Mouse (Mus musculus): ENCODE data around the gene Fam234b. TPM values are rescaled to one million over a fixed set of nuclear protein-coding genes. Genes with fewer than 3 reads are reported as not detected.

Fam234b gene
- polyA plus RNA-seq, 1 experiment from 2014 or later = 7.9 TPM

DNA sequence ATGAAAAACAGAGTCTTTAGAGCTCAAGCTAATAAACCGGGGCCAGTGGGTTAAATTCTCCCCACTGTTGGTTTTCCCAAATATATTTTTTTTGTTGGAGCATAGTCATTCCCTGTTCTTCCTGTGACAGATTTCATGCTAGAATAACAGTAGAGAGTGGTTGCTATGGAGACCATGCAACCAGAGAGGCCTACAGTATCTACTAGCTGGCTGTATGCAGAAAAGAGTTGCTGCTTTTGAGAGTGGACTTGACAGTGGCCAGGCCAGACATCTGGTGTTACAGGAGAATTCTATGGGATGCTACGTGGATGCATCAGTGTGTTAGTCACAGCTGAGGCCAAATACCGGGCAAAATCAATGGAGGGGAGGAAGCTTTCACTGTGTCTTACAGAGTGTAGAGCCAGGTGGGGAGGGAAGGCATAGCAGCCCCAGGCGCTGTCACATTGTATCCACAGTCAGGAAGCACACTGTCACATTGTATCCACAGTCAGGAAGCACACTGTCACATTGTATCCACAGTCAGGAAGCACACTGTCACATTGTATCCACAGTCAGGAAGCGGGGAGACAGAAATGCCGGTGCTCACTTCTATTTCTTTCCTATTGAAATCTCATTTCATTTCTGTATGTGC lies 26.1 kb downstream of the Fam234b start:
- ATAC-seq (ENCODE audit: insufficient number of reproducible peaks, insufficient read depth, low FRiP score, low read depth) = no peak
- H3K36me3 ChIP-seq (ENCODE audit: control insufficient read depth, insufficient read depth, low read length) = peaks cover 6% of the 10 kb centered on the region; the same call in 1 of the 2 replicates

DNA sequence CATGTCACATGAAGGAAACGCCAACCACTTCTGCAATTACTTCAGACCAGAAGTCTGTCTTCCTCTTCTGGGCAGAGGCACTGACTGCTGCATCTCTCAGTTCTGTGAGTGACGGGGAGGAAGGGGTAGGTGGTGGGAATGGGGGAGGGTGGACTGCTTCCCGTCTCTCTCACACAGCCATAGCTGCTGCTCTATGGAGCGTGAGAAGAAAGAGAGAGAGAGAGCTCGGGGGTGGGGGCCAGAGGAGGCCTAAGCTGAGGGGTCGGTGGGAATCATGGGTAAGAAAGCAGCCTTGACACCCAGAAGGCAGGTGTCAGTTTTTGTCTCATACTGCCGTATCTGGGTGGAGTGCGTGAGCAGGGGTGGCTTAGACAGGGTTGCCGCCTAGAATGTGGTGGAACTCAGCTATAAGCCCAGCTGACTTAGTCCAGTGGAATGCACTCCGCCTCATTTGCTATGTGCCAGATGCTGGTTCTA lies 30.7 kb downstream of the Fam234b start:
- no peak for ATAC-seq (ENCODE audit: insufficient number of reproducible peaks, insufficient read depth, low FRiP score, low read depth)
- Histone ChIP-seq H3K36me3 (ENCODE audit: control insufficient read depth, insufficient read depth, low read length) (peaks cover 10% of the 10 kb centered on the region), H3K4me2 (ENCODE audit: low read length) (no peak overlapping the region), H3K27me3 (ENCODE audit: control insufficient read depth, insufficient read depth, low read length) (no peaks in the 10 kb centered on the region), H3K27ac (replicated peaks in 1 of 2; ENCODE audit: control insufficient read depth in 1 of 2, insufficient read depth in 1 of 2, low read depth in 2 of 2, low read length in 2 of 2) (no peak overlapping the region), H3K9me3 (ENCODE audit: control insufficient read depth, low read length) (no peaks in the 10 kb centered on the region), H3K9ac (ENCODE audit: low read length) (no peak overlapping the region), H3K4me3 (ENCODE audit: control insufficient read depth in 1 of 2, insufficient read depth in 1 of 2, low read depth in 1 of 2, low read length in 2 of 2) (no peak overlapping the region), H3K4me1 (ENCODE audit: control insufficient read depth in 2 of 2, insufficient read depth in 2 of 2, low read length in 2 of 2) (no peaks in the 10 kb centered on the region)
- WGBS = 50% methylated on average over 10 of the region's 10 CpGs

More for the DNA sequence above, 26.1 kb downstream of the Fam234b start:
- H3K4me1 ChIP-seq (ENCODE audit: control insufficient read depth in 2 of 2, insufficient read depth in 2 of 2, low read length in 2 of 2) = no peaks in the 10 kb centered on the region
- WGBS = 62% methylated on average over 6 of the region's 6 CpGs
- no peak overlapping the region for H3K4me3 ChIP-seq (ENCODE audit: control insufficient read depth in 1 of 2, insufficient read depth in 1 of 2, low read depth in 1 of 2, low read length in 2 of 2)
- H3K4me2 ChIP-seq (ENCODE audit: low read length) = no peak overlapping the region
- H3K9me3 ChIP-seq (ENCODE audit: control insufficient read depth, low read length) = no peaks in the 10 kb centered on the region
- 0 out of 4 replicates have a peak overlapping the region, but pooled peaks of 1 of the 2 experiments have one; percentile 26 for H3K27ac ChIP-seq (replicated peaks in 1 of 2; ENCODE audit: control insufficient read depth in 1 of 2, insufficient read depth in 1 of 2, low read depth in 2 of 2, low read length in 2 of 2)
- no peak overlapping the region for H3K9ac ChIP-seq (ENCODE audit: low read length)
- H3K27me3 ChIP-seq (ENCODE audit: control insufficient read depth, insufficient read depth, low read length) = no peaks in the 10 kb centered on the region

DNA sequence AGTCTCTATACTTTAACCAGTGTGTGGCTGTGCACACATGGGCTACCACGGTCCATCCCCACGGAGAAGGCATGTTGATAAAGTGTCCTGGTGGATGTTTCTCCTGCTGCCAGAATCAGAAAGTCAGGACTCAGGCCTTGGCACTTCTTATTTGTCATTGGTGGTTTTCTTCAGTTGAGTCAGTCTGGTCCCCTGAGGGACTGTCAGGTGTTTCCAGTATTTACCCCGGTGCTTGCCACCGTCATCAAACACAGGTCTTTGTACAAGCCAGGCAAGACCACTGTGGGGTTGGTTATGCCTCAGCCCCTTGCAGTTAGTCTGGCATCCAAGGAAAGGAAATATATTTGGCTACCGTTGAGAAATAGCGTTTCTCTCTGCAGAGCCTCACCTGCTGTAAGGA lies 32.8 kb downstream of the Fam234b start:
- Histone ChIP-seq H3K4me2 (ENCODE audit: low read length) (no peak overlapping the region), H3K27ac (replicated peaks in 1 of 2; ENCODE audit: control insufficient read depth in 1 of 2, insufficient read depth in 1 of 2, low read depth in 2 of 2, low read length in 2 of 2) (no peak overlapping the region), H3K9ac (ENCODE audit: low read length) (no peak overlapping the region), H3K9me3 (ENCODE audit: control insufficient read depth, low read length) (no peaks in the 10 kb centered on the region), H3K27me3 (ENCODE audit: control insufficient read depth, insufficient read depth, low read length) (no peaks in the 10 kb centered on the region), H3K4me3 (ENCODE audit: control insufficient read depth in 1 of 2, insufficient read depth in 1 of 2, low read depth in 1 of 2, low read length in 2 of 2) (no peak overlapping the region), H3K36me3 (ENCODE audit: control insufficient read depth, insufficient read depth, low read length) (peaks cover 18% of the 10 kb centered on the region), H3K4me1 (ENCODE audit: control insufficient read depth in 2 of 2, insufficient read depth in 2 of 2, low read length in 2 of 2) (no peaks in the 10 kb centered on the region)
- WGBS = 91% methylated on average over 6 of the region's 6 CpGs
- ATAC-seq (ENCODE audit: insufficient number of reproducible peaks, insufficient read depth, low FRiP score, low read depth) = no peak

DNA sequence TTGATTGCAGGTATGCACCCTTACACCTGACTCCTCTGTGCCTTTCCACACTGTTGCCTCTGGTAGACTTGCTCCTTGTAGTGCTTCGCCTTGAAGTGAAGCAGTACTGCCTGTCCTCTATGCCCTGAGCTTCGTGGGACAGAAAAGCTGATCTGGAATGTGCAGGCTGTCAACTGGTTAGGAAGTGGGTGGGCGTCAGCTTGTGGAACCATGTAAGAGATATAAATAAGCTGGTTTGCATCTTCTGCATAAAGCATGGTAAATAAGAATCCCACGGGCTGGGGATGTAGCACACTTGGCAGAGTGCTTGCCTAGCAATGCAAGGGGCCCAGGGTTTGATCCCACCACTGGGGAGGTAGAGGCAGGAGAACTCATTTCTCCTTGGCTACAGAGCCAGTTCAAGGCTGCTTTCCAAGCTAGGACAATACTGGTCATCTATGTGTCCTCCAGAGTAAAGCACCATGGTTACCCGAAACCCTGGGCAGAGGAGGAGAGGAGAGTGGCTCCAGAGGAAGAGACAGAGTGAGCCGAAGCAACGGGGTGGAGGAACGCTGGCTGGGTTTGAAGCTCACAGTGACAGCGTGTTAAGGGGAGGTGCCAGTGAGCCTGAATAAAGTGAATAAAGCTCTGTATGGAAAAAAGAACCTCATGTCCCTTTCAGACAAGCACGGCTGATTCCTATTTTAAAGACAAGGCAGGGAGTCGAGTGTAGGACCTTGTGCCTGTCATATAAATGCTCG lies 34.8 kb downstream of the Fam234b start:
- Histone ChIP-seq H3K4me3 (ENCODE audit: control insufficient read depth in 1 of 2, insufficient read depth in 1 of 2, low read depth in 1 of 2, low read length in 2 of 2) (no peak overlapping the region), H3K9me3 (ENCODE audit: control insufficient read depth, low read length) (no peaks in the 10 kb centered on the region), H3K9ac (ENCODE audit: low read length) (no peak overlapping the region), H3K27me3 (ENCODE audit: control insufficient read depth, insufficient read depth, low read length) (no peaks in the 10 kb centered on the region), H3K36me3 (ENCODE audit: control insufficient read depth, insufficient read depth, low read length) (peaks cover 14% of the 10 kb centered on the region), H3K4me1 (ENCODE audit: control insufficient read depth in 2 of 2, insufficient read depth in 2 of 2, low read length in 2 of 2) (peaks cover 5 to 7% of the 10 kb centered on the region in 2 experiments; a peak in 3 of 4 replicates), H3K27ac (replicated peaks in 1 of 2; ENCODE audit: control insufficient read depth in 1 of 2, insufficient read depth in 1 of 2, low read depth in 2 of 2, low read length in 2 of 2) (no peak overlapping the region), H3K4me2 (ENCODE audit: low read length) (no peak overlapping the region)
- WGBS = 66% methylated on average over 12 of the region's 12 CpGs
- no peak for ATAC-seq (ENCODE audit: insufficient number of reproducible peaks, insufficient read depth, low FRiP score, low read depth)

DNA sequence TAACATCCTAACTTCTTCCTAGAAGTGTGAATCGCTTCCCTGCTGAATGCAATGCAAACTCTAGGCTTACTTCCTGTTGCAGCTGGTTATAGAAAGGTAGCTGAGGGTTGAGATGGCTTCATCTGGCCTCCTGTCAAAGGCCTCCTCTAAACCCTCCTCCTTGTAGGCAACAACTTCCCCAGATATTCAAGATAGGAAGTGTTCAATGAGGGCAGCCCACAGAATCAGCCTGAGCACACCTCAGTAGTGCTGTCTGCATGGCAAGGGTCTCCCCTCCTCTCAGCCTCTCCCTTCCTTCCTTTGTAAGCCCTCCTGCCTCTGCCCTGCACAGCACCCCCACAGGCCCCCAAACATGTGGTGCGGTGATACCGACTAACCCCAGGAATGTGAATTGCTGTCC lies 38.0 kb downstream of the Fam234b start:
- Histone ChIP-seq H3K27me3 (ENCODE audit: control insufficient read depth, insufficient read depth, low read length) (no peaks in the 10 kb centered on the region), H3K27ac (replicated peaks in 1 of 2; ENCODE audit: control insufficient read depth in 1 of 2, insufficient read depth in 1 of 2, low read depth in 2 of 2, low read length in 2 of 2) (no peak overlapping the region), H3K4me2 (ENCODE audit: low read length) (no peak overlapping the region), H3K36me3 (ENCODE audit: control insufficient read depth, insufficient read depth, low read length) (peaks cover 14% of the 10 kb centered on the region), H3K9me3 (ENCODE audit: control insufficient read depth, low read length) (no peaks in the 10 kb centered on the region), H3K9ac (ENCODE audit: low read length) (no peak overlapping the region), H3K4me1 (ENCODE audit: control insufficient read depth in 2 of 2, insufficient read depth in 2 of 2, low read length in 2 of 2) (peaks cover 7 to 8% of the 10 kb centered on the region in 2 experiments; a peak in 3 of 4 replicates), H3K4me3 (ENCODE audit: control insufficient read depth in 1 of 2, insufficient read depth in 1 of 2, low read depth in 1 of 2, low read length in 2 of 2) (no peak overlapping the region)
- ATAC-seq (ENCODE audit: insufficient number of reproducible peaks, insufficient read depth, low FRiP score, low read depth) = no peak
- WGBS = 90% methylated on average over 3 of the region's 3 CpGs

DNA sequence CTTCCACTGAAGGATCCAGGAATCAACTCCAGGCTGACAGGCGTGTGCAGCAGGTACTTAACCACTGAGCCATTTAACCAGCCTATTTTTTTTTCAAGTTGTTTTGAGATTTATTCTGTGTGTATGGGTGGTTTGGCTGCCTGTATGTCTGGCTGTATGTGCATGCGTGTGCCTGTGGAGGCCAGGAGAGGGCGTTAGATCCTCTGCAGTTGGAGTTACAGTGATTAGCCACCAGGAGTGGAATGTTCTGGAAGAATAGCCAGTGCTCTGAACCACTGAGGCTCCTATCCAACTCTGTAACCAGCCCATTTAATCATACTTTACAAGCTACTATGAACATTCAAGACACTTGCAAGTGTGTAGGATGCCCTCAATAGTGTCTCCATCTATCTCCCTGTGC lies 38.8 kb downstream of the Fam234b start:
- H3K4me2 ChIP-seq (ENCODE audit: low read length) = no peak overlapping the region
- 88% methylated on average over 3 of the region's 3 CpGs for WGBS

DNA sequence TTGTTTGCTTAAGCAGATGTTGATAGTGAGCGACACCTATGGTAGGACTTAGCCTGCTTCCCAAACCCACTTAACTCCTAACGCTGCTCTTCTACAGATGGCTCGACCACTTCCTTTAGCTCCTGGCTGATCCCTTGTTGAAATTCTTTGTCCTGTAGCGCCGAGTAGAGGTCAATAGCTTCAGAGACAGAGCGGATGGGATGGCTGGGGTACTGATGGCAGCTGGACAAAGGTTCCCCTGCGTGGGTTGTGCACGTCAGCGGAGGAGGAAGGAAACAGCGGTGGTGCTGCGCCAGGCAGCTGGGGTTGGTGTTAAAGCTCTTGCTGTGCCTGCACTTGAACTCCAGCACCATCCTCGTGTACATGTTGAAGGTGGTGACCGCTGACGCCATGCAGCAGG lies 39.5 kb downstream of the Fam234b start:
- H3K9ac ChIP-seq (ENCODE audit: low read length) = no peak overlapping the region
- ATAC-seq (ENCODE audit: insufficient number of reproducible peaks, insufficient read depth, low FRiP score, low read depth) = no peak
- peaks cover 14% of the 10 kb centered on the region for H3K36me3 ChIP-seq (ENCODE audit: control insufficient read depth, insufficient read depth, low read length)
- no peaks in the 10 kb centered on the region for H3K9me3 ChIP-seq (ENCODE audit: control insufficient read depth, low read length)
- H3K4me3 ChIP-seq (ENCODE audit: control insufficient read depth in 1 of 2, insufficient read depth in 1 of 2, low read depth in 1 of 2, low read length in 2 of 2) = no peak overlapping the region
- no peak overlapping the region for H3K27ac ChIP-seq (replicated peaks in 1 of 2; ENCODE audit: control insufficient read depth in 1 of 2, insufficient read depth in 1 of 2, low read depth in 2 of 2, low read length in 2 of 2)
- H3K4me2 ChIP-seq (ENCODE audit: low read length) = no peak overlapping the region
- peaks cover 13 to 18% of the 10 kb centered on the region in 2 experiments for H3K4me1 ChIP-seq (ENCODE audit: control insufficient read depth in 2 of 2, insufficient read depth in 2 of 2, low read length in 2 of 2)
- H3K27me3 ChIP-seq (ENCODE audit: control insufficient read depth, insufficient read depth, low read length) = no peaks in the 10 kb centered on the region
- 34% methylated on average over 14 of the region's 14 CpGs for WGBS

More for the DNA sequence above, 38.8 kb downstream of the Fam234b start:
- Histone ChIP-seq H3K4me3 (ENCODE audit: control insufficient read depth in 1 of 2, insufficient read depth in 1 of 2, low read depth in 1 of 2, low read length in 2 of 2) (no peak overlapping the region), H3K9me3 (ENCODE audit: control insufficient read depth, low read length) (no peaks in the 10 kb centered on the region), H3K36me3 (ENCODE audit: control insufficient read depth, insufficient read depth, low read length) (peaks cover 14% of the 10 kb centered on the region), H3K4me1 (ENCODE audit: control insufficient read depth in 2 of 2, insufficient read depth in 2 of 2, low read length in 2 of 2) (peaks cover 13% of the 10 kb centered on the region in 2 experiments), H3K9ac (ENCODE audit: low read length) (no peak overlapping the region), H3K27ac (replicated peaks in 1 of 2; ENCODE audit: control insufficient read depth in 1 of 2, insufficient read depth in 1 of 2, low read depth in 2 of 2, low read length in 2 of 2) (no peak overlapping the region), H3K27me3 (ENCODE audit: control insufficient read depth, insufficient read depth, low read length) (no peaks in the 10 kb centered on the region)
- no peak for ATAC-seq (ENCODE audit: insufficient number of reproducible peaks, insufficient read depth, low FRiP score, low read depth)
